Mouse (Mus musculus): ENCODE measurements at regions not wholly inside any gene's neighbourhood (a gene's known extent, or its start where the extent isn't known, plus 50 kb on each side); places are given as distances from the start of the nearest gene placed in this dataset.

- TF ChIP-seq EP300 (IDR thresholded peaks at IDR 0.05; ENCODE audit: low read depth) (no peak), CTCF (IDR thresholded peaks at IDR 0.05; ENCODE audit: low read depth) (no peak)
These were observed 55.2 kb upstream of the Tmem33 start for GRCm38 (mm10) chr5:67205083-67205738.

Data from liver, postnatal 0 days (tissue).